Mouse (Mus musculus): ENCODE results near the gene Gm28036.
"Not testable (repeated sequence)": the region's sequence is repeated elsewhere in the genome, so short reads cannot be mapped to it uniquely, and the experiment has no call there.

Gene Gm28036

DNA sequence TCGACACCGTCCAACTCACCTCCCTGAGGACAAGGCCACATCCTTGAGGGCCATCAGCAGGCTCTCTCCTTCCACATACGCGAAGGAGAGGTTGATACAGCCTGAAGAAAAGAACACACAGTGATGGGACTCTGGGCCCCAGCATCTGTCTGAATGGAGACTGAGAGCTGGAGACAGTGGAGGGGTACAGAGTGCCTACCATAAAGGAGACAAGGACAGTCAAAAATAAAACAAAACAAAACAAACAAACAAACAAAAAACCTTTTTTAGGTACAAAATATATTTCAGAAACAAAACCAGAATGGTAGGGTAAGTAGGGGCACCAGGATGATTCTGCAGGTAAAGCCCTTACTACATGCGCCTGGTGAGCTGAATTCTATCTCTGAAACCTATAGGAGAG, at the start of gene Gm28036:
Gene Gm28036, minus strand, starts transcription at position 101 of the 400 bp plus-strand sequence.
- DNase-seq (ENCODE audit: low read depth, low spot score) = no peak

DNA sequence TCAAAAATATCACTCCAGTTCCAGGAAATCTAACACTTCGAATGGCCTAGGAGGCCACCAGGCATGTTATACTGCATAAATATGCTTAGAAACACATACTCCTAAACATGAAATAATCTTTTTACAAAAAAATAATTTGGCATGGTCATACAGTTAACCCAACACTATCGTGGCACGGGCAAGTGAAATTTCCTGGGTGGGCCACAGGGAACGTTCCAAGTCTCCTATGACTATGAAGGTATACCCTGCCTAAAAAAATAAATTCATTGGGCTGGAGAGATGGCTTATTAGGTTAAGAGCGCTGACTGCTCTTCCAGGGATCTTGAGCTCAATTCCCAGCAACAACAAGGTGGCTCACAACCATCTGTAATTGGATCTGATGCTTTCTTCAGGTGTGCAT, 39.7 kb upstream of the Gm28036 start:
- DNase-seq (ENCODE audit: low read depth, low spot score) = no peak

DNA sequence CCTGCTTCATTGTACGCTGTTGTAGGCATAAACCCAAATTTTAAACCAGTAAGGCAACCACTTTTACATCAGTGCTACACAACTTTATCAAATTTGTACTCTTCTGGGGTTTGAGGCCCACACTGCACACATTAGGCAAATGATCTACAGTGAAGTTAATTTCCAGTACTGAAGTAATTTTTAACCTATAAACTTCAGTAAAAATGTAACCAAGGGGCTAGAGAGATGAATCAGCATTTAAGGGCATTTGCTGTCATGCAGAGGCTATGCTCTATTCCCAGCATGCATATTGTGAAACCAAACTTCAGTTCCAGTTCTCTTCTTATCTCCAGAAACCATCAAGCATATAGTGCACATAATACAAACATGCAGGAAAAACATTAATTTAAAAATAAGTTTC, 38.6 kb upstream of the Gm28036 start:
- no peak for DNase-seq (ENCODE audit: low read depth, low spot score)

DNA sequence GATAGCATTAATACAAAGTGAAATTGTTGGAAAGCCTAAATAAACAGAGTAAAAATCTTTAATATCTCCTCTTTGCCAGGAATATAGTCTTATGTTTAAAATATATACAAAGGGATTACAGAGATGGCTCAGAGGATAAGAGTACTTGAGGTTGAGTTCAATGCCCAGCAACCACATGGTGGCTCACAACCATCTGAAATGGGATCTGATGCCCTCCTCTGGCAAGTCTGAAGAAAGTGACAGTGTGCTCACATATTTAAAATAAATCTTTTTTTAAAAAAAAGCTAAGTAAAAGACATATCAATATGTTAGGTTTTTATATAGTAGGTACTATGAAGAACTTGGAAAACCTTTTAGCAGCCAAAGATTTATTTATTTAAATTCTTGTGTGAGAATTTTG, 24.6 kb upstream of the Gm28036 start:
- no peak for DNase-seq (ENCODE audit: low read depth, low spot score)

DNA sequence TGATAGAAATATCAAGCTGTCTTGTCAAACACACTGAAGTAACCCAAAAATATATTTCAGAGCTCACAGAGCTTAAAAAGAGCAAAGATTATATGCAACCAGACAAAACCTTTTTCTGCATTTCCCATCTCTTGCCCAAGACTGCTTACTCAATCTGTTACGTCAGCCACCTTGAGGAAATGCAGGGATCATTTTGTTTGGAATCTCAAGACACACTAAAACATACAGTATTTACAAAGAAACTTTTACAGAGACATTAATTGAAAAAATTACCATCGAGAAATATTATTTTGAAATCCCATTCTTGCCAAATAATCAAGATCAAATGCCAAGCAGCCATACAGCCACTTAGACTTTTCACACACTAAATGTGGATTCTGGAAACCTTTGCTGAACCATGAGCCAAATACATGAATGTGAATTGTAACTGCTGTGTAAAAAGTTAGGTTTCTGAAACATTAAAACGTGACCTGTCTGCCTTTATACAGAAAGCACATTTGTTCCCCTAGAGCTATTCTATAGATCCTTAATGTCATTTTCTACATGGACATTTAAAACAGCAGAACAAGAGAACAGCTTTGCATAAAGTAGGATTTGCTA, 20.5 kb upstream of the Gm28036 start:
- DNase-seq (ENCODE audit: low read depth, low spot score) = no peak

DNA sequence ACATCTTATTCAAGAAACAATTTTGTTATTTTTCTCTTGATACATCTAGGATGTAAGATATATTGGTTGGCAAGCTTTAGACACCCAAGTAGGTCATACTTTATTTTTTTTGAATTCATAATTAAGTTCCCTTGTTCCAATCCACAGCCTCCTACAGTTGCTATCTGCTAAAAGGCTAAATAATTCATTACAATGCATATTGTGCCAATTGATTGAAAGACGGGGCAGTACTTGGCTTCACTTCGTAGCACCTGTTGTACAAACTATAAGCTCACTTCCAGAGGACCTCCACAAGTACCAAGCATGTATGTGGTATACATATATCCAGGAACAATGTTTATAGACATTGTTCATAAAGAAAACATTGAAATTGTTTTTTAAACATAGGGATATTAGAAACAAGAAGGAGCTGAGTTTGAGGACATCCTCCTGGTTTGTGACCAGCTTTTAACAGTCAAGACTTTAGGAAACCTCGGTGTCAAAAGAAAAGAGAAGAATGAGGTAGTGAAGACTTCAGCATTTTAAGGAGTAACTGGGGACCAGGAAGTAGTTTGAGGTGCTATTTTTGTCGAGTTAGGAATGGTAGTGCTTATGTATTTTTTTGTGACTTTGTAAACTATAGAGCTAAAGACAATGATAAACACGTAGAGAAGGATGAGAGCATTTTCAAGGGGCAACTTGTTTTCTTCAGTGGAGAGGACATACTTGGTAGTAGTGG, 19.5 kb upstream of the Gm28036 start:
- DNase-seq (ENCODE audit: low read depth, low spot score) = no peak

DNA sequence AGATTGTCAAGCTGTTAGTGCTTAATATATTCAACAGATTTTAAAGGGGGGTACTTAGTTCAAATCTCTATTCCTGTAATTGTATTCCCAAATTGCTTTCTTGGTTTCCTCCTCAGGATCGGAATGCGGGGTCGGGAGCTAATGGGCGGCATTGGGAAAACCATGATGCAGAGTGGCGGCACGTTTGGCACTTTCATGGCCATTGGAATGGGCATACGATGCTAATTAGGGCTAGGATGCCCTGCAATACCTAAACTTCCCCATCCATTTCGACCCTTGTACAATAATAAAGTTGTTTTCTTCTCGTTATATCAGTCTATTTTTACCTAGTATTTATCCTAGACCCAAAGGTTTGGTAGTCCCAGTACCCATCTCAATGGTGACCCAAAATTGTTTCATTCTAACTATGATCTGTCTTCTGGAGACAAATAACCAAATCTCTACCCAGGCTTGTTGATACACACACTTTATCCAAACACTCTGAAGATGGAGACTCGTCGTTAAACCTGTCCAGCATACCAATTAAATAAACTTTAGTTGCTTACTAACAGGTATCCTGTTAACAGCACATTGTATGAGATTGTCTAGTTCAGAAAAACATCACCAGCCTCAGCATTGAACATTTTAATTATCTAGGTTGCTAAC, 18.7 kb upstream of the Gm28036 start:
- DNase-seq (ENCODE audit: low read depth, low spot score) = no peak

DNA sequence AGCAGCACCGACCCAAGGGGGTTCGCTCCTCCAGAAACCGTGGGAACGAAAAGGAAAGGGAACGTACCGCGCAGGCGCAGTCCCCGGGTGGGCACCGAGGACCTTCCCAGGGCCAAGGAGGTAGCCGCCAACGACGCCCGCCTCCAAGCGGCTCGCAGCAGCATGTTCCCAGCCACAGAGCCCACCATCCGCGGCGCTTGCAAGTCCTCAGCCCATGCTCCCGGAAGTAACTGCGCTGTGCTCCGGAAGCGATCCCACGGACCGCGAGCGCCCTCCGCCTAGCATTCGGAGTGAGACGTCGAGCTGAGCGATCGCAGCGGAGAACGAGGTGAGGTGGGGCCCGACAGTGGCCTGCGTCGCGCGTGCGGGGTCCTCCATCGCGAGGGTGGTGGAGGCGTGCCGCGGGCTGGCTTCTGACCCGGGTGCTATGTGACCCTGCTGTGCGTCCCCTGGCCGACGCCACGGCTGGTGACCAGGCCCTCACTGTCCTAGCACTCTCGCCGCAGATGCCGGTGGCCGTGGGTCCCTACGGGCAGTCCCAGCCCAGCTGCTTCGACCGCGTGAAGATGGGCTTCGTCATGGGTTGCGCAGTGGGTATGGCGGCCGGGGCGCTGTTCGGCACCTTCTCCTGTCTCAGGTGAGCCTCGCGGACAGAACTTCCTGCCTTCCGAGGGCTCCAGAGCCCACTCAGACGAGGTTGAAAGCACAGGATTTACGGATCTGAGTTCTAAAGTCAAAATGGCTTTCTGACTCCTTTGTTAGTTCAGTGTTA, 17.2 kb upstream of the Gm28036 start, which contains the start of the genes Romo1 and Nfs1:
Gene Romo1, plus strand, starts transcription at position 87 of the 772 bp plus-strand sequence.
Gene Nfs1, minus strand, starts transcription at position 234 of the 772 bp plus-strand sequence.
- peak; percentile 96 for DNase-seq (ENCODE audit: low read depth, low spot score)

DNA sequence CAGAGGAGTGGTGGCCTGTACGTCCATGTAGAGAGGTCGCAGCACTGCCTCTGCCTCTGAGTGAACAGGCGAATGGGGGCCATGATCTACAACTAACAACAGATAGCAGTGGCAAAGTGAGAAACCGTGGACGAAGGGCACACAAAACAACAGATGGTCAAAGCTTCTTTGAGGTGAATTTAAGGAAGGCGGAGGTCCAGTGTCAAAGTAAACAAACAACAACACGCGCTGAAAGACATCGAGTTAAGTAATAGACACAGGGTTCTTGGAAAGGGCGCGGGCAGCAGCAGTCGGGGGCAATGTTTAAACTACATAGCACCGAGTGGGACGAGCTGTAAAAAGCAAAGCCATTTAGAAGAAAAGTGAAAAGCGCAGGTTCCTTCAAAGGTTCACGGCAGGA, 16.5 kb upstream of the Gm28036 start:
- no peak for DNase-seq (ENCODE audit: low read depth, low spot score)

DNA sequence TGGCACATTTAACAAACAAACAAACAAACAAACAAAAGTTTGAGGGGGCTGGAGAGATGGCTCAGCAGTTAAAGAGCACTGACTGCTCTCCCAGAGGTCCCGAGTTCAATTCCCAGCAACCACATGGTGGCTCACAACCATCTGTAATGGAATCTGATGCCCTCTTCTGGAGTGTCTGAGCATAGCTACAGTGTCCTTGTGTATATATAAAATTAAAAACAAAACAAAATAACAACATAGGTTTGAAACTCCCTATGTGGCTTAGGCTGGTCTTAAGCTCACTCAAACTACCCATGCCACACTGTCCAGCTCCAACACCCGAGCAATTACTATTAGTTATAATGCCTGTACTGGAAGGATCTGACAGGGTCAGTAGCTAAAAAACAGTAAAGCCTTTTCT, 15.9 kb upstream of the Gm28036 start:
- no peak for DNase-seq (ENCODE audit: low read depth, low spot score)

DNA sequence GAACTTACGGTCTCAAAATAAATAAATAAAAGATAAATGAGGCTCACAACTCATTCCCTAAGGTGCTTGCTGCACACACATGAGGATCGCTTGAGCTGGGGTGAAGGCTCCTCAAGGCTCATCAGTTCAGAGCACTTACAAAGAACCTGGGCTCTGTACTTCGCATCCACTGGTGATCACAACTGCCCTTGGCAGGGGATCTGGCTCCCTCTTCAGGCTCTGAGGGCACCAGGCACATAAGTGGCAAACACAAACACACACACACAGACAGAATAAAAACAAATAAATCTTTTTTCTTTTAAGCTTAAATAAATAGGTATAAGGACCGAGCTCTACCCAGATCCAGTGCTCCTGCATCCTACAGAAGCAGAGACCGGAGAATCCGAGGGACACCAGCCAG, 8.8 kb upstream of the Gm28036 start:
- DNase-seq (ENCODE audit: low read depth, low spot score) = peak; percentile 31

DNA sequence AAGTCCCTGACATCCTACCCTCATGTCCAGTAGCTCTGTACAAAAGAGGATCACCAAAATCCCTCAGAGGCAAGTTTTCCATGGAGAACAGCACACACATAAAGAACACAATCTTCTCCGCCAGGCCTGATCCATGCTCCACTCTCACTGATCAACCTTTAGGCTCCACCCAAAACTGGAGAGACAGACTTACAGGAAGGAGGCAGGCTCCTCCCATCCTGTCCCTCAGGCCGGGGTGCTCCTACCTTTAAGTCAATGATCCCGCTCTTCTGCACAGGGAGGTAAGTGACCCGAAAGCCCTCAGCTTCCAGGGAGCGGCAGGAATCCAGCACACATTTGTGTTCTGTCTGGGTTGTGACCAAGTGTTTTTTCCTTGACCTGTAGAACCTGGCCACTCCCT, 7.3 kb upstream of the Gm28036 start:
- peak; percentile 71 for DNase-seq (ENCODE audit: low read depth, low spot score)

DNA sequence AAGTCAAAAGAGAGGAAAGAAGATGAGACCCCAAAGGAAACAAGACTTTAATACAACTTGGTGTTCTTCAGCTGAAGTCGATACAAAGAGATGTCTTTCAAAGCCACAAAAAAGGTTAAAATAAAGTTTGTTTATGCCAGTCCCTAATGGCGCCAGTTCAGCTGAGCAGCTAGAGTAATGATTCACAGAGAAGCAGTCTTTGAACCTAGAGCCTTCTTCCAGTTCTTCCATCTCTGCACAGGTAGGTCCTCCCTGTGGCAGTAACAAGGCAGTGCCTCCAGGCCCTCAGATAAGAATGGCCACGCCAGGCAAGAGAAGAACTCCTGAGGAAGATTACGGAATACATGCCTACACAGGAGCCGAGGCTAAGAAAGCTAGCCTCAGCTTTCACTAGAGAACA, 3.2 kb downstream of the Gm28036 start:
- DNase-seq (ENCODE audit: low read depth, low spot score) = no peak

DNA sequence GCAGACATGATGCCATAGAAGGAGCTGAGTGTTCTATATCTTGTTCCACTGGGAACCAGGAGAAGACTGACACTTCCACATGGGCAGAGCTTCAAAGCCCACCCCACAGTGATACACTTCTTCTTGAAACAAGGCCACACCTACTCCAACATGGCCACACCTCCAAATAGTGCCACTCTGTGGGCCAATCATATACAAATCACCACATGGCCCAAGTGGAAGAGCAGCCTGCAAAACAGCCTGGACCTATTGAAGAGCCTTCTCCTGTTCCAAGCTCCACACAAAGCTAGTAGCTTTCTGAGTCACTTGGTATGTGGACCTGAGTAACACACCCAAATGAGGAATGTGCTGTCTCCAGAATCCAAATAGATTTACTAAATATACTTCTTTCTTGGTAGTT, 7.3 kb downstream of the Gm28036 start:
- peak; percentile 41 for DNase-seq (ENCODE audit: low read depth, low spot score)

DNA sequence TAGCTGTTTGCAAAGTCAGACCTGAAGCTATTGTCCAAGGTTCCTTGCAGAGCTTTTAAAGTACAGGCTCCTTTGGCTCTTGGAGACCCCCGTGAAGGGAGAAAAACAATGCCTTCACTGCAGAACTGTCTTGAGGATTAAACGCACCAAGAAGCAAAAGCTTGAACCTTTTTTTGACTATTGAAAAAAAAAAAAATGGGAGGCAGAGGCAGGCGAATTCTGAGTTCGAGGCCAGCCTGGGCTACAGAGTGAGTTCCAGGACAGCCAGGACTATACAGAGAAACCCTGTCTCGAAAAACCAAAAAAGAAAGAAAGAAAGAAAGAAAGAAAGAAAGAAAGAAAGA, 14.8 kb downstream of the Gm28036 start:
- DNase-seq (ENCODE audit: low read depth, low spot score) = not testable (repeated sequence)

DNA sequence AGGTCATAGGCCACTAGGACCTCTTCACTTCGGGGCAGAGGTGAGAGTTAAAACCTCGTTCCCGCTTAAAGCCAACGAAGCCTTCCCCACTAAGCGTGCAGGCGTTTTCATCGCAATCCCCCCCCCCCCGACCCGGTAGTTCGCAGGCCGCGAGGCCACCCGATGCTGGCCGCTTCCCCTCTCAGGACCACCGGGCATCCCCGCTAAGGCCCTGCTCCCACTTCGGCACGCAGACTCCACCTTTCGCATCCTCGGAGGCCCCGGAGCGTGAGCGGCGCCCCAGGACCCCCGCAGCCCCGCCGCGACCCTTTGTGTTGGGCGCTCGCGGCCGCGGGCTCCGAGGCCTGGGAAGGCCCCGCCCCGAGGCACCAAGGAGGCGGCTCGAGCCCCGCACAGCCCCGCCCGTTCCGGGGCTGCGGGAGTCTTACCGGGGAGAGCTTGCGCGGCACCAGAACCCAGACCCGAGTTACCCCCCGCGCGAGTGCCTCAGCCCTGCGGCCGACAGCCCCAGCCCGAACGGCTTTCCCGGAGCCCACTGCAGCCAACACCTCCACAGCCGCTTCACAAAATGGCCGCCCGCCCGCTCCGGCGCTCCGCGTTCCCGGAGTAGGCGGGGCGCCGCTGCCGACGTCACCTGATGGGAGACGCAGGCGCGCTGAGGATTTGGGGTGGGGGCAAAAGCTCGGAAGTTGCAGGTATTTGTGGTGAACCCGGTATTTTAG, 15.4 kb downstream of the Gm28036 start, which contains the start of the genes Cpne1 and Rbm12:
Gene Cpne1, minus strand, starts transcription at position 608 of the 722 bp plus-strand sequence.
Gene Rbm12, minus strand, starts transcription at position 621 of the 722 bp plus-strand sequence.
- DNase-seq (ENCODE audit: low read depth, low spot score) = peak; percentile 93

DNA sequence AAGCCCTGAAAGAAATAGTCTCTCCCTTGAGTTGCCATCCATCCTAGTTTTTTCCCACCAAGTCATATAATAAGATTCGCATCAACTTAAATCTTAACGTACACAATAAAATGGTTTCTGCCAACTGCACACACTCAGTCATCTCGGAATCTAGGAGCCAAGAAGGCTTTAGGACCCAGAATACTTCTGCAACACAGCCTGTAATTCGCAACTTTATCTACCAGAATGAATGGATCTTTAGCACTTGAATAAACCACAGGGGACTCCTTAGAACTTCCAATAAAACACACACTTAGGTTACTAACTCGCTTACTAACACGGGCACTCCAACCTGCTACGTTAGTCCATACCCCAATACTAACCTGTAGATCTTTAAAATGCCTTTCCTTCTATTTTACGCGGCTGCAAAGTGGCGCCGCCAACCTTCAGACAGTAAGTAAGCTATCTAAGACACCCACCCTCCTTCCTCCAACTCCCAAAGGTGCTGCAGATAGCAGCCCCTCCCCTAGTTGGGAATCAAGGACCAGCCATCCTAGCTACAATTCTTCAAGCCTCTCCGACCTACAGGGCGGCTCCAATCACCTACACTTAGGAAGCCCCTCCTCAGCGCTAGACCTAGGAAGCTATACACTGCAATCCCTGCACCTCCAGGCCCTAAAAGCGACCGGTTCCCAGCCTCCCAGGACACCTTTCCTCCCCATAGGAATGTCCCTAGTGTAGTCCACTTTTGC, 16.1 kb downstream of the Gm28036 start:
- peak; percentile 81 for DNase-seq (ENCODE audit: low read depth, low spot score)

DNA sequence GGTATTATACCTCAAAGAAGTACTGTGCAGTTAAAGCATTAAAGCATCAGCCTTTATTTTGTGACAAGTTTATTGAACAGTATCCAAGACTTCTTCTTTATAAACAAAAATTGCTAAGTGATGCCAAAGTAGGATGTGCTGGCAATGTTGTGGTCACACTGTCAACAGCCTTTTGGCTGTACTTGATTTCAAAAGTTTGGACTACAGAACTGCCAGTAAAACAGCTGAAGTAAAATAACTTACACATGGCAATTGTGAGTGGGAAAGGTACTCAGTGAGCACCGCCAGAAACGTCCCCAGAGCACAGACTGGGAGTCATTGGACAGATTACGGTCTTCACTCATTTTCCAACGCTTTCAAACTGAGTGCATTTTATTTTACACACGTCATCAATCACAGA, 35.0 kb downstream of the Gm28036 start:
- no peak for DNase-seq (ENCODE audit: low read depth, low spot score)

DNA sequence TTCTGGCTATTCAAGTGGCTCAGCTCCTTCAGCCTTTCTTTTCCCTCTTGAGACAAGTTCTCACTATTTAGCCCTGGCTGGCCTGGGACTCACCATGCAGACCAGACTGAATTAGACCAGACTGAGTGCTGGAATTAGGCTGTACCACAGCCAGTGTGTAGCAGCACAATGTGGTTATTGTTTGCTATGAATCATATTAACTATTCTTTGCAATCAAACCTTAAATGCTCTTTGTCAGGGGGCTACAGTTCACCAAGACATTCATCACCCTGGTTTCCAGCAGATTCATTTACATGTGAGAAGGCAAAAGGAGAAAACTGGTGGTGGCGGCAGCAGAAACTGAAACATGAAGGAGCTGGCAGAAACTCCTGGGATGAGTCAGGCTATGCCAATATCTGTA, 37.1 kb downstream of the Gm28036 start:
- DNase-seq (ENCODE audit: low read depth, low spot score) = no peak

DNA sequence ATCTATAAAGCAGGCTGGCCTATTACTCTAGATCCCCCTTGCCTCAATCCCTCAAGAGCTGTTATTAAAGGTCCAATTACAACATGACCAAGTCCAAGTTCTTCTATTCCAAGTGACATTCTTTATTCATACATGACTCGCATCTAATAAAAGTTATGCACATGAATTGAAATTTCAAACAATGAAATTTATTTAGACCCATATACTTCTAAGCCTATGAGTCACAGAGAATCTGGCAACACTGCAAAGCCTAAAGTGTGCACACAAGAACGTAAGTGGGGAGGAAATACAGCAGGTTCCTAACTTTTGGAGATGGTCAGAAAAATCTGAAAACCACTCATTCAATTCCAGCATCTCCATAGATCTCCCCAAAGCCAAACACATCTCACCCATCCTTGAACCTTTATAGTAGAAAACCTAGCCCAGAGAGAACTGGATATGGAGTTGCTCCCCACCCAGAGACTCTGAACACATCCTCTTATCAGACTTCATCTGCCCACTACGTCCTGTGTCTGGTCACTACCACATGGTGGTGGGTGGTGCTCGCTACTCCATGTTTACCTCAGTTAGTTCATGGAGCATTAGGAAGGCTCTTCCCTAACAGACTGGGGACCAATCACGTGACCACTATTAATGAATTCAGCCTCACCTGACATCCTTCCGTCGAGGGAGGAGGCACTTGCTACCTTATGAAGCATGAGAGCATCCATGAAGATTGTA, 39.3 kb downstream of the Gm28036 start:
- DNase-seq (ENCODE audit: low read depth, low spot score) = no peak

Measured in R1 (cell line).